Mouse (Mus musculus) bone marrow macrophage, adult 2 months (primary cell): ENCODE measurements around the gene Fpgs. TPM values are rescaled to one million over a fixed set of nuclear protein-coding genes. Genes with fewer than 3 reads are reported as not detected.

Source experiments
- H3K27ac ChIP-seq: 2 replicates; pipeline ENCODE4 v1.5.1; 2012; ENCODE audit warnings: low read depth, low read length; ENCODE audit not compliant: insufficient read depth
- H3K4me1 ChIP-seq: 2 replicates; pipeline ENCODE4 v1.6.1; 2012; ENCODE audit warnings: low read length; ENCODE audit not compliant: control insufficient read depth, insufficient read depth
- H3K4me3 ChIP-seq: 2 replicates; pipeline ENCODE4 v1.5.1; 2012; ENCODE audit warnings: mild to moderate bottlenecking, low read length, moderate library complexity; ENCODE audit not compliant: insufficient read depth
- CTCF ChIP-seq: IDR thresholded peaks from 2 replicates; pipeline ENCODE4 v1.5.1; 2012; ENCODE audit warnings: low read depth, mild to moderate bottlenecking, low read length, moderate library complexity
- POLR2A ChIP-seq: IDR thresholded peaks from 2 replicates; pipeline ENCODE4 v1.6.1; 2012; ENCODE audit warnings: mild to moderate bottlenecking, low read depth, low read length, borderline replicate concordance
- polyA plus RNA-seq: library from polyadenylated mRNA; stranded (reverse); fragments of >200 nt; gene quantifications from 2 replicates; pipeline ENCODE4 v1.2.4, GENCODE M21; 2012; ENCODE audit not compliant: missing spikeins, insufficient read depth, insufficient read length

Gene Fpgs
- polyA plus RNA-seq, 1 experiment: 5.1 TPM

DNA sequence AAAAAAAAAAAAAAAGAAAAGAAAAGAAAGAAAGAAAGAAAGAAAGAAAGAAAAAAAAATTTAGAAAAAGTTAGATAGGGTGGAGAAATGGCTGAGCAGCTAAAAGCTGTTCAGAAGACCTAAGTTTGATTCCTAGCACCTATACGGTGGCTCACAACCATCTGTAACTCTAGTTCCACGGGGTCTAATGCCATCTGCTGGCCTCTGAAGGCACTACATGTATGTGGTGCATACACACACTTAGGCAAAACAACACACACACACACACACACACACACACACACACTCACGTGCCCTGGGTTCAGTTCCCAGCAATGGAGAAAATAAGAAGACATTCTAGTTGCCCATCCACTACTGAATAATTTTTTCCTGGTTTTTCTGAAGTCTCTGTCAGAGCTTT lies 27.1 kb downstream of the Fpgs start:
- no peak for TF ChIP-seq CTCF
- TF ChIP-seq POLR2A: no peak
- Histone ChIP-seq H3K4me3 (no peak overlapping the region), H3K27ac (no peak overlapping the region), H3K4me1 (peaks cover 9% of the 10 kb centered on the region; the same call in 1 of the 2 replicates)

DNA sequence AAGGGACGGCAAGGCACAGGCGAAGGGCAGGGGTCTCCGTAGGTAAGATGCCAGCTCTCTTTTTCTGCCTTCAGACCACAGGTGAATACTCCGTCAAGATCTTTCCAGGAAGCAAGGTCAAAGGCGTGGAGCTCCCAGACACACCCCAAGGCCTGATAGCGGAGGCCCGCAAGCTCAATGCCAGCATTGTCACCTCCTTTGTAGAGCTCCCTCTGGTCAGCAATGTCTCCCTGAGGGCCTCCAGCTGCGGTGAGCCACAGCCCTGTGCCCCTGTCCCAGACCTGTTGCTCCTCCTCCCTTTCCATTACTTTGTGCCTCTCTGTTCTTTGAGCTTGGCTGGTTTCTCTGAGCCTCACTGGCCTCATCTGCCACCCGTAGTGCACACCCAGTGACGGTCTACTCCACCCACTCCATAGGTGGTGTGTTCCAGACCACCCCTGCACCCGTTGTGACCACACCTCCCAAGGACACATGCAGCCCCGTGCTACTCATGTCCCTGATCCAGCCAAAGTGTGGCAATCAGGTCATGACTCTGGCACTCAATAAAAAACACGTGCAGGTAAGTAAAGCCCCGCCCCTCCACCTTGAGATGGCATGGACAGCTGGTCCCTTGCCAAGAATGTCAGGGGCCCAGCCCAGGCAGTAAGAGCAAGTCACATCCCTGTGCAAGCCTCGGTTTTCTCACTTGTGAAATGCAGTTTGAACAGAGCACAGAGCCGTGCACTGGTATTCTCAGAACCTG lies 30.6 kb downstream of the Fpgs start:
- Histone ChIP-seq H3K4me1 (peaks cover 14% of the 10 kb centered on the region; the same call in 1 of the 2 replicates), H3K27ac (no peak overlapping the region), H3K4me3 (no peak overlapping the region)
- TF ChIP-seq POLR2A (no peak), CTCF (no peak)

DNA sequence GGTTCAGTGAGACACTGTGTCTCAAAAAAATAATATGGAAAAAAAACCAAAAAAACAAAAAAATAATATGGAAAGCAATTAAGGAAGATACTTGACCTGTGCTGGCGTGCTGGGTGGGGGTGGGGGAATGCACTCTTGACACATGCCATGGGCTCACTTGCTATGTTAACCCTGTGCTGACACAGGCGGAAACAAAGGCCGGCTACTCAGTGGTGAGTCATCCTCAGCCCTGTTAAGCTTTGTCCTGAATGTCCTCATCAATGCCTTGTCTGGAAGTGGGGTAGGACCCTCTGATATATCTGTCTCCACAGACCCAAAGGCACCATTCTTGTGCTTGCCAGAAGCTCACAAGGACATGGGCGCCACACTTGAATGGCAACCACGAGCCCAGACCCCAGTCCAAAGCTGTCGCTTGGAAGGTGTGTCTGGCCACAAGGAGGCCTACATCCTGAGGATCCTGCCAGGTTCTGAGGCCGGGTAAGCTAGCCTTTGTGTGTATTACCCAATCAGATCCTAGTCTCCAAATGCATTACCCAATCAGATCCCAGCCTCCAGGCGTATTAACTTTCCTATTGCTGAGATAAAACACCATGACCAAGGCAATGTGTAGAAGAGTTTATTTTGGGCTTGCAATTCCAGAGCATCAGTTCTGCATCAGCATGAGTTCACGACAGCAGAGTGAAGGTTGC lies 31.9 kb downstream of the Fpgs start:
- Histone ChIP-seq H3K4me3 (no peak overlapping the region), H3K27ac (no peak overlapping the region), H3K4me1 (peaks cover 14% of the 10 kb centered on the region; the same call in 1 of the 2 replicates)
- no peak for TF ChIP-seq CTCF
- TF ChIP-seq POLR2A: no peak

- Histone ChIP-seq H3K4me1 (peaks cover 14% of the 10 kb centered on the region; the same call in 1 of the 2 replicates), H3K27ac (no peak overlapping the region), H3K4me3 (no peak overlapping the region)
- TF ChIP-seq POLR2A (no peak), CTCF (no peak)
Measured at GRCm38 (mm10) chr2:32671147-32671546, 32.8 kb downstream of the Fpgs start.

DNA sequence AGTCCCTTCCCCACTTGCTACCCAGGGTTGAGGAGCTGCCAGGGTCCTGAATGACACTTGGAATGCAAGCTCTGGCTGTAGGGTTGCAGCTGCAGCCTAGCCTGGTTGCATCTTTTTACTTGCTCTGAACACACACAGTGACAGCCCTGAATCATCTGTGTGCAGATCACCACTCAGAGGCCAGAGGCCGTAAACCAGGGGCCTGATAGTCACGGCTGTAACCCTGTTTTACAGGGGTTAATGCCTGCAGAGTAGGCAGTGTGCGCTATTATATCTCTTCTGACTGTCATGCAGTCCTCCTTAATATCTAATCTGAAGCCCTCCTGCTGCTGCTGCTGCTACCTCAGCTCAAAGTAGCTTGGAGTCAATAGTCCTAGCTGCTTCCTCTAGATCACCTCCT lies 34.1 kb downstream of the Fpgs start:
- TF ChIP-seq POLR2A (no peak), CTCF (no peak)
- H3K27ac ChIP-seq: no peak overlapping the region
- H3K4me3 ChIP-seq: no peak overlapping the region
- peaks cover 17% of the 10 kb centered on the region; the same call in 1 of the 2 replicates for H3K4me1 ChIP-seq

DNA sequence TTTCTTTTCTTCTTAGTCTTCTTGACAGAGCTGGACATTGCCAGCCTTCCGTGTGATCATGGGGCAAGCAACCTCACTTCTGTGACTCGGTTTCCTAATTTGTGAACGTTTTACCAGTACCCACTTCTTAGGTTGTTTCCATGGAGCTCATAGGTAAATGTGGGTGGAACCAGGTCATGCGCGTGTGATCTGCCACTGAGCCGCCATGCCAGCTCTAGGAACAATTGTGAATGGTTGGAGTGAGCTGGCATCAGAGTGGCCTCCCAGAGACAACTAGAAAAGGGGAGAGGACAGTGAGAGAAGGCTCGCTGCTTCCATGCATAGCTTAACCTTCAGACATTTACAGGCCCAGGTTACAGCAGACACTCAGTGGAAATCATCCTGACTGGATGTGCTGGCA lies 35.8 kb downstream of the Fpgs start:
- peaks cover 17% of the 10 kb centered on the region; the same call in 1 of the 2 replicates for H3K4me1 ChIP-seq
- TF ChIP-seq CTCF (no peak), POLR2A (no peak)
- no peak overlapping the region for H3K4me3 ChIP-seq
- H3K27ac ChIP-seq: no peak overlapping the region

GRCm38 (mm10) chr2:32667775-32668174 lies 36.2 kb downstream of the Fpgs start:
- TF ChIP-seq CTCF (no peak), POLR2A (no peak)
- peaks cover 17% of the 10 kb centered on the region; the same call in 1 of the 2 replicates for H3K4me1 ChIP-seq
- H3K4me3 ChIP-seq: no peak overlapping the region
- no peak overlapping the region for H3K27ac ChIP-seq

- TF ChIP-seq POLR2A (no peak), CTCF (no peak)
- H3K4me1 ChIP-seq: peaks cover 4% of the 10 kb centered on the region; the same call in 1 of the 2 replicates
- H3K4me3 ChIP-seq: no peak overlapping the region
- no peak overlapping the region for H3K27ac ChIP-seq
Measured at GRCm38 (mm10) chr2:32665853-32666252, 38.1 kb downstream of the Fpgs start.

DNA sequence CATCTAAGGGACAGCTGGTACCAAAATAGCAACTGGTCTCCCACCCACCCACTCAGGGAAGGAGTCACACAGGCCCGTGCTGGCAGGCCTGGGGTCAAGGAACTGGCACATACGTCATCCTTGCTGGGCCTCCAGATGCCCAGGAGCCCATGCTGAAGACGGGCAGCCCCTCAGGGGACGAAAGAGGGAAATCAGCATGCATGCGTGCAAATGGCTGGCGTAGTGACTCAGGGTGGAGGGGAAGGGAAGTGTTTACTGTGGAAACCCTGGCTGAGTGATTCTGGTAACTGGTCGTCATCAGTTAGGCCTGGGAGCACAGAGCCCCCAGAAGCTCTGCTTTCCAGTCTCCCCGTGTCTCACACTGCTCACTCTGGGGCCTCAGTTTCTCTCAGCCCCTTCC lies 38.6 kb downstream of the Fpgs start:
- Histone ChIP-seq H3K27ac (no peak overlapping the region), H3K4me1 (peaks cover 4% of the 10 kb centered on the region; the same call in 1 of the 2 replicates), H3K4me3 (no peak overlapping the region)
- TF ChIP-seq POLR2A (no peak), CTCF (no peak)

- H3K27ac ChIP-seq: no peak overlapping the region
- no peak overlapping the region for H3K4me3 ChIP-seq
- peaks cover 4% of the 10 kb centered on the region; the same call in 1 of the 2 replicates for H3K4me1 ChIP-seq
- TF ChIP-seq CTCF (no peak), POLR2A (no peak)
Measured at GRCm38 (mm10) chr2:32662291-32662690, 41.7 kb downstream of the Fpgs start.
